Mouse (Mus musculus) thymus, adult 2 months (tissue): ENCODE results near the gene Fam184a.

ENCODE experiments used
- CTCF ChIP-seq: fragments of 200-500 bp; IDR thresholded peaks from 2 replicates; pipeline ENCODE4 v1.5.1; 2012; ENCODE audit warnings: mild to moderate bottlenecking, control low read depth, low read length, moderate library complexity, borderline replicate concordance; ENCODE audit not compliant: control insufficient read depth, poor library complexity, insufficient read depth; ENCODE audit errors: extremely low read depth
- POLR2A ChIP-seq: fragments of 200-500 bp; IDR thresholded peaks from 2 replicates; pipeline ENCODE4 v1.6.1; 2012; ENCODE audit warnings: mild to moderate bottlenecking, low read length, control low read depth, moderate library complexity; ENCODE audit not compliant: control insufficient read depth, poor library complexity, insufficient read depth; ENCODE audit errors: extremely low read depth

- TF ChIP-seq CTCF: no peak
- TF ChIP-seq POLR2A: no peak
These were observed 20.6 kb upstream of the Fam184a start for GRCm38 (mm10) chr10:53771480-53771879.
